Mouse (Mus musculus) spleen, adult 2 months (tissue): ENCODE results near the gene Pak7.

Experiments used
- CTCF ChIP-seq: fragments of 200-500 bp; IDR thresholded peaks from 2 replicates; pipeline ENCODE4 v1.5.1; 2011; ENCODE audit warnings: mild to moderate bottlenecking, inconsistent platforms; ENCODE audit not compliant: insufficient read depth, insufficient read length, insufficient replicate concordance; ENCODE audit errors: extremely low read depth
- POLR2A ChIP-seq: fragments of 200-500 bp; IDR thresholded peaks from 2 replicates; pipeline ENCODE4 v1.6.1; 2011; ENCODE audit warnings: low read depth, low read length, inconsistent platforms

GRCm38 (mm10) chr2:136231228-136231627, 156.5 kb downstream of the Pak7 start:
- no peak for TF ChIP-seq POLR2A
- TF ChIP-seq CTCF: no peak
